In the genomic region with DNA sequence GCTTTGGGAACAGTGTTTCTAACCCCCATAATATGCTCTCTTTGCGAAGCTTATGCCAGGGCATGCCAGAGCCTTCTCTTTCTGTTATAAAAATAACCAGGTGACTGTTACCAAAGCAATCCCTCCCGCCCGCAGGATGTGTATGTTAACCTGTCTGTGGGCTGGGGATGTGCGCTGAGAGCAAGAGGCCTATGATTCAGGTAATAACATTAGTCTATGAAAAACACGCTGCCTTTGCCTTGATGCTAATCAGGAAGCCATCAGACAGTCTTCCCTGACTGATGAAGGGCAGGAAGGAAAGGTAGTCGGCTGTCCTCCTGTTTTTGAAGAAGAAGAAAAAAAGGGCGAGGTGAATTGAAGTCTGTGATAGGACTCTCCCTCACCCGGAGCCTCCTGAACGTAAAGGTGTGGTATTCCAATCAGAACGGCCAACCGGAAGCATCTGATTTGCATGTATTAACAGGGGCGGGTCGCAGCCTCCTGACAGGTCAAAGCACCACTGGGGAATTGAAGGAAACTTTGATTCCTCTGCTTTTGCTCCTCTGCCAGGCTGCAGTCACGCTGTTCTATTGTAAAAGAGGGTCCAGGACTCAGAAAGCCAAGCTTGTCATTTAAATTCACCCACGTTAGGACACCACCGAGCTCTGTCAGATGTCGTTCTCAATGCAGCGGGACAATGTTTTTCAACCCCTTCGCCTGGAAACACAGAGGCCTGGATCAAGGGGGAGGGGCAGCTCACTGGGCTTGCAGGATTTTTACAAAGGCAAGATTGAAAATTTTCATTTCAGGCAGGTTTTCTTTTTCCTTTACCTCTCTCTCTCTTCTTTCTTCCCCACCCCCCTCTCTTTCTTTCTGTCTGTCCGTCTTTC, we compare ENCODE assay signal across 9 mouse cellular contexts.
DNase-seq lines count a peak whose midpoint lies in the region; ATAC-seq and TF ChIP-seq lines count a peak whose summit lies in the region.
"Had no signal": no experiment of that assay in that cellular context is flagged by ENCODE, and none has a peak within 500 bp of the region (broad histone marks: within the 10 kb centered on the region; RNA-seq: fewer than 3 reads in every experiment).

No protein-coding gene starts in this region.

- H3K9me3 ChIP-seq in lung, embryonic 14.5 days (ENCODE audit: low read depth, low read length): no peaks in the 10 kb centered on the region
- H3K9me3 ChIP-seq in embryonic facial prominence, embryonic 13.5 days: no peaks in the 10 kb centered on the region
- no peaks in the 10 kb centered on the region for H3K9me3 ChIP-seq in intestine, embryonic 16.5 days (ENCODE audit: control insufficient read depth, low read length)
- H3K9me3 ChIP-seq in neural tube, embryonic 14.5 days (ENCODE audit: control insufficient read depth, low read length): no peaks in the 10 kb centered on the region

- WGBS in lung, embryonic 14.5 days: 13% methylated on average over 20 of the region's 20 CpGs
- WGBS in embryonic facial prominence, embryonic 13.5 days: 11% methylated on average over 20 of the region's 20 CpGs
- 18% methylated on average over 20 of the region's 20 CpGs for WGBS in intestine, embryonic 16.5 days
- 10% methylated on average over 20 of the region's 20 CpGs for WGBS in neural tube, embryonic 14.5 days

- TF ChIP-seq CTCF in lung, embryonic 14.5 days (IDR thresholded peaks at IDR 0.05; ENCODE audit: low read depth): no peak

- no peak for DNase-seq in lung, embryonic 14.5 days
- DNase-seq in lung, postnatal 4 days: no peak
- DNase-seq in cerebellum, adult 11 months: no peak
- no peak for DNase-seq in cerebellum, postnatal 10 days
- DNase-seq in urinary bladder, adult 2 months (ENCODE audit: low spot score): no peak
- DNase-seq: lung, postnatal 14 days had no signal

- no peaks in the 10 kb centered on the region for H3K36me3 ChIP-seq in lung, embryonic 14.5 days (ENCODE audit: insufficient read depth)
- no peaks in the 10 kb centered on the region for H3K36me3 ChIP-seq in embryonic facial prominence, embryonic 13.5 days
- no peaks in the 10 kb centered on the region for H3K36me3 ChIP-seq in intestine, embryonic 16.5 days (ENCODE audit: control insufficient read depth, insufficient read depth, low read length)
- no peaks in the 10 kb centered on the region for H3K36me3 ChIP-seq in neural tube, embryonic 14.5 days (ENCODE audit: control insufficient read depth, insufficient read depth, low read length)

- no peaks in the 10 kb centered on the region for H3K4me1 ChIP-seq in lung, embryonic 14.5 days (ENCODE audit: insufficient read depth)
- peaks cover 16% of the 10 kb centered on the region for H3K4me1 ChIP-seq in embryonic facial prominence, embryonic 13.5 days
- H3K4me1 ChIP-seq in intestine, embryonic 16.5 days (ENCODE audit: control insufficient read depth, insufficient read depth, low read length): 0 out of 2 replicates have a peak, but pooled peaks cover 6% of the 10 kb centered on the region
- H3K4me1 ChIP-seq in neural tube, embryonic 14.5 days (ENCODE audit: control insufficient read depth, insufficient read depth, low read length): peaks cover 9% of the 10 kb centered on the region

- H3K4me2 ChIP-seq in lung, embryonic 14.5 days: peak overlapping the region; percentile 36
- H3K4me2 ChIP-seq in embryonic facial prominence, embryonic 13.5 days: peak overlapping the region; percentile 37
- peak overlapping the region; percentile 43 for H3K4me2 ChIP-seq in intestine, embryonic 16.5 days (ENCODE audit: low read depth, low read length)
- H3K4me2 ChIP-seq in neural tube, embryonic 14.5 days (ENCODE audit: low read depth, low read length): peak overlapping the region; percentile 19; the same call in 1 of the 2 replicates

- no peaks in the 10 kb centered on the region for H3K27me3 ChIP-seq in lung, embryonic 14.5 days (ENCODE audit: insufficient read depth, low read length)
- H3K27me3 ChIP-seq in embryonic facial prominence, embryonic 13.5 days: peaks cover 17% of the 10 kb centered on the region
- no peaks in the 10 kb centered on the region for H3K27me3 ChIP-seq in intestine, embryonic 16.5 days (replicated peaks; ENCODE audit: control insufficient read depth, insufficient read depth, low read length)
- no peaks in the 10 kb centered on the region for H3K27me3 ChIP-seq in neural tube, embryonic 14.5 days (ENCODE audit: control insufficient read depth, insufficient read depth, low read length)

- H3K4me3 ChIP-seq in lung, embryonic 14.5 days (ENCODE audit: low read depth, low read length): no peak overlapping the region
- H3K4me3 ChIP-seq in embryonic facial prominence, embryonic 13.5 days: no peak overlapping the region
- H3K4me3 ChIP-seq in intestine, embryonic 16.5 days (ENCODE audit: low read length): peak overlapping the region; percentile 9; the same call in 1 of the 2 replicates
- no peak overlapping the region for H3K4me3 ChIP-seq in neural tube, embryonic 14.5 days (ENCODE audit: low read depth, low read length)

- H3K27ac ChIP-seq in lung, embryonic 14.5 days (ENCODE audit: low read depth): no peak overlapping the region
- H3K27ac ChIP-seq in embryonic facial prominence, embryonic 13.5 days: no peak overlapping the region
- no peak overlapping the region for H3K27ac ChIP-seq in intestine, embryonic 16.5 days (ENCODE audit: low read length)
- H3K27ac ChIP-seq in neural tube, embryonic 14.5 days (ENCODE audit: low read depth, low read length): no peak overlapping the region

- no peak overlapping the region for H3K9ac ChIP-seq in lung, embryonic 14.5 days
- 0 out of 2 replicates have a peak overlapping the region, but pooled peaks have one; percentile 6 for H3K9ac ChIP-seq in embryonic facial prominence, embryonic 13.5 days
- no peak overlapping the region; the same call in 1 of the 2 replicates for H3K9ac ChIP-seq in intestine, embryonic 16.5 days (ENCODE audit: low read depth, low read length)
- H3K9ac ChIP-seq in neural tube, embryonic 14.5 days (replicated peaks; ENCODE audit: low read depth, low read length): no peak overlapping the region

- no peak for ATAC-seq in lung, embryonic 14.5 days (ENCODE audit: insufficient read depth)
- no peak for ATAC-seq in embryonic facial prominence, embryonic 13.5 days (ENCODE audit: insufficient number of reproducible peaks, insufficient read depth, low FRiP score, low TSS enrichment, low read depth)
- ATAC-seq in intestine, embryonic 16.5 days: no peak
- ATAC-seq in neural tube, embryonic 14.5 days (ENCODE audit: low read depth): no peak
